In genomic region chr6:125009181-125010073, GRCm38 (mm10) we compare ENCODE assay signal across 8 mouse cellular contexts. TPM values are rescaled to one million over a fixed set of nuclear protein-coding genes. Genes with fewer than 3 reads are reported as not detected.
DNase-seq lines count a peak whose midpoint lies in the region; ATAC-seq lines count a peak whose summit lies in the region.

No protein-coding gene starts in this region.

- peak; percentile 87 for DNase-seq in ZHBTc4 (ENCODE audit: low read depth, low spot score)
- peak; percentile 82 to 85 for DNase-seq in cerebellum, postnatal 14 days
- DNase-seq in frontal cortex, postnatal 36 days (ENCODE audit: low spot score in 2 of 2): peak; percentile 56 to 60
- DNase-seq in hindbrain, embryonic 14.5 days (ENCODE audit: low spot score): peak; percentile 82
- DNase-seq in left cerebral cortex, postnatal 14 days (ENCODE audit: low spot score in 2 of 2): peak; percentile 68 to 76
- peak; percentile 89 for DNase-seq in right cerebral cortex, postnatal 10 days (ENCODE audit: low spot score in 2 of 2)
- peak; percentile 63 for DNase-seq in urinary bladder, postnatal 25 days (ENCODE audit: low spot score)

- 1% methylated on average over 54 of the region's 78 CpGs for WGBS in hindbrain, embryonic 14.5 days

- H3K27ac ChIP-seq in hindbrain, embryonic 14.5 days: peak overlapping the region; percentile 99

- H3K4me3 ChIP-seq in hindbrain, embryonic 14.5 days (replicated peaks; ENCODE audit: low read length): peak overlapping the region; percentile 82

- H3K27me3 ChIP-seq in hindbrain, embryonic 14.5 days (ENCODE audit: control insufficient read depth, insufficient read depth, low read length): no peaks in the 10 kb centered on the region

- peaks cover 37% of the 10 kb centered on the region for H3K4me1 ChIP-seq in hindbrain, embryonic 14.5 days (replicated peaks; ENCODE audit: control insufficient read depth, insufficient read depth, low read length)

- no peaks in the 10 kb centered on the region for H3K9me3 ChIP-seq in hindbrain, embryonic 14.5 days (ENCODE audit: control insufficient read depth, low read length)

- ATAC-seq in hindbrain, embryonic 14.5 days (ENCODE audit: low FRiP score): peak; percentile 89
- ATAC-seq in megakaryocyte progenitor cell, adult 5-6 weeks (replicated peaks; ENCODE audit: poor library complexity): peak; percentile 68

- H3K4me2 ChIP-seq in hindbrain, embryonic 14.5 days (replicated peaks): peak overlapping the region; percentile 96

- peaks cover 30% of the 10 kb centered on the region for H3K36me3 ChIP-seq in hindbrain, embryonic 14.5 days (replicated peaks; ENCODE audit: control insufficient read depth, insufficient read depth)

- intact Hi-C loops in left cerebral cortex, postnatal 14 days (cut with DNase I): loop anchor here (1.0 to 5.0 kb wide), 2 partner anchors 30 to 77 kb away; partner anchors contain the start of genes Ing4 and Mlf2

- H3K9ac ChIP-seq in hindbrain, embryonic 14.5 days: peak overlapping the region; percentile 93

RNA-seq across cellular contexts. Expression of gene Zfp384, which starts 0.5 kb away (rescaled TPM):
- polyA plus RNA-seq in hindbrain, embryonic 14.5 days (2014; fragmentation: Nextera tagmentation; extraction: Ambion mirVana): 12.0 and 14.6 TPM in 2 replicates
- 10 to 100 TPM; 41.7 to 42.6 TPM for total RNA-seq in left cerebral cortex, postnatal 14 days (2021)
- 67.9 and 69.9 TPM in 2 replicates for total RNA-seq in megakaryocyte progenitor cell, adult 5-6 weeks (2015)
- 26.2 and 29.3 TPM in 2 replicates for total RNA-seq in megakaryocyte progenitor cell, adult 5-6 weeks (2017)

RNA-seq across cellular contexts. Expression of gene Pianp, which starts 12.9 kb away (rescaled TPM):
- 47.8 and 53.8 TPM in 2 replicates for polyA plus RNA-seq in hindbrain, embryonic 14.5 days (2014; fragmentation: Nextera tagmentation; extraction: Ambion mirVana)
- 100 to 1,000 TPM; 130 to 142 TPM for total RNA-seq in left cerebral cortex, postnatal 14 days (2021)
- 0.15 TPM in 1 of 2 replicates, not detected in the other for total RNA-seq in megakaryocyte progenitor cell, adult 5-6 weeks (2015)
- total RNA-seq in megakaryocyte progenitor cell, adult 5-6 weeks (2017): not detected in 2 replicates

RNA-seq across cellular contexts. Expression of gene Ing4, which starts 30.1 kb away (rescaled TPM):
- polyA plus RNA-seq in hindbrain, embryonic 14.5 days (2014; fragmentation: Nextera tagmentation; extraction: Ambion mirVana): 112 and 113 TPM in 2 replicates
- 10 to 100 TPM; 60.8 to 61.1 TPM for total RNA-seq in left cerebral cortex, postnatal 14 days (2021)
- total RNA-seq in megakaryocyte progenitor cell, adult 5-6 weeks (2015): 22.8 and 25.2 TPM in 2 replicates
- 44.4 and 49.8 TPM in 2 replicates for total RNA-seq in megakaryocyte progenitor cell, adult 5-6 weeks (2017)

RNA-seq across cellular contexts. Expression of gene Acrbp, which starts 40.1 kb away (rescaled TPM):
- polyA plus RNA-seq in hindbrain, embryonic 14.5 days (2014; fragmentation: Nextera tagmentation; extraction: Ambion mirVana): 17.1 and 18.7 TPM in 2 replicates
- 1 to 10 TPM; 5.7 to 9.0 TPM for total RNA-seq in left cerebral cortex, postnatal 14 days (2021)
- 8.1 and 9.5 TPM in 2 replicates for total RNA-seq in megakaryocyte progenitor cell, adult 5-6 weeks (2015)
- total RNA-seq in megakaryocyte progenitor cell, adult 5-6 weeks (2017): 3.6 and 5.8 TPM in 2 replicates

RNA-seq across cellular contexts. Expression of gene Cops7a, which starts 44.1 kb away (rescaled TPM):
- 92.4 and 93.1 TPM in 2 replicates for polyA plus RNA-seq in hindbrain, embryonic 14.5 days (2014; fragmentation: Nextera tagmentation; extraction: Ambion mirVana)
- 100 to 1,000 TPM; 140 to 142 TPM for total RNA-seq in left cerebral cortex, postnatal 14 days (2021)
- total RNA-seq in megakaryocyte progenitor cell, adult 5-6 weeks (2015): 86.3 and 90.2 TPM in 2 replicates
- 56.1 and 61.8 TPM in 2 replicates for total RNA-seq in megakaryocyte progenitor cell, adult 5-6 weeks (2017)

Comparison
In these comparisons a context has a peak if more than half of its experiments do, and no peak if none do; other contexts are left out.
1. Peak in every context shown above with its lines: DNase-seq, ATAC-seq, H3K4me3 ChIP-seq and H3K27ac ChIP-seq.
2. RNA of gene Pianp, which starts 12.9 kb away (total RNA-seq): 130 to 142 TPM in left cerebral cortex, postnatal 14 days; 0.15 TPM in megakaryocyte progenitor cell, adult 5-6 weeks; every median in the first group is over 100 times any median in the second.